Comparison of ENCODE assay signal across 8 mouse cellular contexts in genomic region chr8:91802401-91803322, GRCm38 (mm10). TPM values are rescaled to one million over a fixed set of nuclear protein-coding genes. Genes with fewer than 3 reads are reported as not detected.
DNase-seq lines count a peak whose midpoint lies in the region; ATAC-seq and TF ChIP-seq lines count a peak whose summit lies in the region.

No protein-coding gene starts in this region.

- peaks cover 51% of the 10 kb centered on the region for H3K27me3 ChIP-seq in embryonic facial prominence, embryonic 11.5 days (ENCODE audit: control insufficient read depth, insufficient read depth, low read length)
- H3K27me3 ChIP-seq in intestine, postnatal 0 days (replicated peaks; ENCODE audit: control insufficient read depth, insufficient read depth, low read length) = peaks cover 98% of the 10 kb centered on the region
- peaks cover 92% of the 10 kb centered on the region for H3K27me3 ChIP-seq in midbrain, embryonic 10.5 days (ENCODE audit: low read depth, poor library complexity, severe bottlenecking)

- H3K9ac ChIP-seq in embryonic facial prominence, embryonic 11.5 days (replicated peaks; ENCODE audit: low read length) = peak overlapping the region; percentile 43
- no peak overlapping the region for H3K9ac ChIP-seq in intestine, postnatal 0 days (ENCODE audit: low read depth, low read length)

- 2% methylated on average over 29 of the region's 29 CpGs for WGBS in embryonic facial prominence, embryonic 11.5 days
- WGBS in intestine, postnatal 0 days = 3% methylated on average over 29 of the region's 29 CpGs
- 1% methylated on average over 29 of the region's 29 CpGs for WGBS in midbrain, embryonic 10.5 days

- peak; percentile 79 for DNase-seq in ES-CJ7 (ENCODE audit: low read depth, low spot score)
- DNase-seq in embryonic facial prominence, embryonic 11.5 days (ENCODE audit: low spot score) = peak; percentile 59
- DNase-seq in midbrain, embryonic 10.5 days (ENCODE audit: low spot score) = peak; percentile 53
- no peak for DNase-seq in layer of hippocampus, adult 18-20 months (ENCODE audit: low spot score in 2 of 2)
- no peak for DNase-seq in spleen, adult 12 weeks (ENCODE audit: low spot score)
- DNase-seq in left cerebral cortex, postnatal 14 days (ENCODE audit: low spot score in 2 of 2) = no peak
- no peak for DNase-seq in right cerebral cortex, postnatal 4 days

- H3K36me3 ChIP-seq in embryonic facial prominence, embryonic 11.5 days (replicated peaks; ENCODE audit: control insufficient read depth, insufficient read depth, low read depth, low read length) = no peaks in the 10 kb centered on the region; the same call in 1 of the 2 replicates
- H3K36me3 ChIP-seq in intestine, postnatal 0 days (ENCODE audit: control insufficient read depth, insufficient read depth) = no peaks in the 10 kb centered on the region
- peaks cover 26% of the 10 kb centered on the region for H3K36me3 ChIP-seq in midbrain, embryonic 10.5 days

- peak overlapping the region; percentile 72 for H3K4me3 ChIP-seq in embryonic facial prominence, embryonic 11.5 days (ENCODE audit: low read depth, low read length)
- peak overlapping the region; percentile 62 for H3K4me3 ChIP-seq in intestine, postnatal 0 days (ENCODE audit: low read depth, low read length)
- peak overlapping the region; percentile 98 for H3K4me3 ChIP-seq in midbrain, embryonic 10.5 days

- H3K4me2 ChIP-seq in embryonic facial prominence, embryonic 11.5 days (ENCODE audit: low read depth, low read length) = peak overlapping the region; percentile 90
- peak overlapping the region; percentile 94 for H3K4me2 ChIP-seq in intestine, postnatal 0 days (replicated peaks; ENCODE audit: low read depth)

- ATAC-seq in embryonic facial prominence, embryonic 11.5 days (replicated peaks; ENCODE audit: insufficient number of reproducible peaks, low FRiP score, low TSS enrichment, low read depth) = no peak; the same call in 1 of the 2 replicates
- no peak for ATAC-seq in intestine, postnatal 0 days

- no peak for TF ChIP-seq CTCF in intestine, postnatal 0 days (IDR thresholded peaks at IDR 0.05; ENCODE audit: low read depth)

- 0 out of 2 replicates have a peak overlapping the region, but pooled peaks have one; percentile 28 for H3K27ac ChIP-seq in embryonic facial prominence, embryonic 11.5 days (replicated peaks; ENCODE audit: low read depth, low read length)
- no peak overlapping the region for H3K27ac ChIP-seq in intestine, postnatal 0 days (ENCODE audit: low read depth, low read length)
- H3K27ac ChIP-seq in midbrain, embryonic 10.5 days (replicated peaks) = peak overlapping the region; percentile 95

- H3K9me3 ChIP-seq in embryonic facial prominence, embryonic 11.5 days (replicated peaks; ENCODE audit: control insufficient read depth, low read length) = no peaks in the 10 kb centered on the region
- H3K9me3 ChIP-seq in intestine, postnatal 0 days (ENCODE audit: control insufficient read depth) = no peaks in the 10 kb centered on the region
- no peaks in the 10 kb centered on the region for H3K9me3 ChIP-seq in midbrain, embryonic 10.5 days (replicated peaks)

- intact Hi-C loops in left cerebral cortex, postnatal 14 days (cut with DNase I) = no loop called here

- H3K4me1 ChIP-seq in embryonic facial prominence, embryonic 11.5 days (ENCODE audit: control insufficient read depth, insufficient read depth, low read length) = peaks cover 11% of the 10 kb centered on the region
- 0 out of 2 replicates have a peak, but pooled peaks cover 4% of the 10 kb centered on the region for H3K4me1 ChIP-seq in intestine, postnatal 0 days (replicated peaks; ENCODE audit: control insufficient read depth, insufficient read depth, low read length)
- H3K4me1 ChIP-seq in midbrain, embryonic 10.5 days = peaks cover 86% of the 10 kb centered on the region

RNA-seq across cellular contexts. Expression of gene Irx3, which starts 0.8 kb away (rescaled TPM):
- polyA plus RNA-seq in embryonic facial prominence, embryonic 11.5 days (2014; fragmentation: Nextera tagmentation; extraction: Ambion mirVana) = 19.8 and 20.4 TPM in 2 replicates
- polyA plus RNA-seq in intestine, postnatal 0 days (2015; fragmentation: Nextera tagmentation; extraction: Ambion mirVana) = 0.29 and 0.60 TPM in 2 replicates
- polyA plus RNA-seq in midbrain, embryonic 10.5 days (2016; fragmentation: Nextera tagmentation; extraction: Ambion mirVana) = 46.2 and 49.9 TPM in 2 replicates
- total RNA-seq in layer of hippocampus, adult 18-20 months (2021) = under 1 TPM; 0.36 to 0.42 TPM
- under 1 TPM in 1 of 2 experiments, not detected in 1; 0.22 TPM for total RNA-seq in left cerebral cortex, postnatal 14 days (2021)

Comparison
In these comparisons a context has a peak if more than half of its experiments do, and no peak if none do; other contexts are left out.
1. DNase-seq: peak in ES-CJ7 (single experiment), embryonic facial prominence, embryonic 11.5 days (single experiment) and midbrain, embryonic 10.5 days (single experiment); none in layer of hippocampus, adult 18-20 months (0 of 2), spleen, adult 12 weeks (single experiment), left cerebral cortex, postnatal 14 days (0 of 2) and right cerebral cortex, postnatal 4 days (single experiment).
2. RNA of gene Irx3, which starts 0.8 kb away (polyA plus RNA-seq): 46.2 to 49.9 TPM in midbrain, embryonic 10.5 days and 19.8 to 20.4 TPM in embryonic facial prominence, embryonic 11.5 days; 0.29 to 0.60 TPM in intestine, postnatal 0 days; every median in the first group is over 10 times any median in the second.
3. Peak in every context shown above with its lines, with median percentiles within 50 percentile points of each other: H3K4me3 ChIP-seq.